Mouse (Mus musculus) cerebellum, postnatal 25 days (tissue): ENCODE data around the gene Prss57.

ENCODE experiments used
- DNase-seq, 2 experiments: peaks; one replicate each; pipeline ENCODE4 v3.0.0; 2021; ENCODE audit warnings: mixed read lengths in 2 of 2

Gene Prss57

GRCm38 (mm10) chr10:79806972-79807371 lies 16.2 kb upstream of the Prss57 start:
- DNase-seq = peak in 1 of 2 experiments; percentile 49

DNA sequence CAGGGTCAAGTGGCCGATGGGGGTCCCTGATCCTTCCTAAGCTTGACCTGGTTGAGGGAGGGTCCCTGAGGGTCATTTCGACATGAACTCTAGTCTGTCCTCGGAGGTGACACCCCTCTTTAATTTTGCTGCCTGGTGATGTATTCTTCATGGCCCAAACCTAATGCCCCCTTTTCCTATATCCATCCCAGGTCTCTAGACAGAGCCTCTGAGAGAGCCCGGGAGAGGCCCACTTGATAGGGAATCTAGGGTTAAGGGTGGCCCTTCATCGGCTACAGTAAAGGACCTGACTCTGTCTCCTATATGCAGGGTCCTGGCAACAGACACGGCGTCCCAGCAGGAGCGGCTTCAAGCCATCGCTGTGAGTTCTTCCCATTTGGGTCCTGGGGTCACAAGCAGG lies 15.6 kb upstream of the Prss57 start:
- DNase-seq = no peak

DNA sequence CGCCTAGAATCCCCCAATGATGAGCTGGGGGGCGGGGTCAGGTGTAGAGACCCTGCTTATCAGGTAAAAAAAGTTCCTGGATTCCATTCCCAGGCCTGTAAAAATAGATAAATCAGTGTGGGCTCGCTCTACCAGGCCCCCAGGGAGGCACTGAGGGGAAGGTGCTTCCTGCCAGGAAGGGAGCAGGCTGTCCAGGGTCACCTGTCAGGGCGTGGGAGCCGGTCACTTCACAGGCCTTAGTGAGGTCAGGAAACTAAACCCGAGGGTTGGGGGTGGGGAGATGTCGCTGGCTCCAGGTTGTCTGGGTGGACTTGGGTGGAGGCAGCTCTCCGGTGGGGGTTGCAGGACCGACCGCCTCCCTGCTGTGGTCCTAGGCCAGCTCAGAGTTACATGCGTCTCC lies 14.9 kb upstream of the Prss57 start:
- DNase-seq = no peak

- DNase-seq = peak; percentile 73 to 83
Observed at GRCm38 (mm10) chr10:79803716-79804323, 13.1 kb upstream of the Prss57 start.

- peak in 1 of 2 experiments; percentile 61 for DNase-seq
Observed at GRCm38 (mm10) chr10:79802331-79802971, 11.7 kb upstream of the Prss57 start.

GRCm38 (mm10) chr10:79801837-79802236 lies 11.1 kb upstream of the Prss57 start:
- no peak for DNase-seq

DNA sequence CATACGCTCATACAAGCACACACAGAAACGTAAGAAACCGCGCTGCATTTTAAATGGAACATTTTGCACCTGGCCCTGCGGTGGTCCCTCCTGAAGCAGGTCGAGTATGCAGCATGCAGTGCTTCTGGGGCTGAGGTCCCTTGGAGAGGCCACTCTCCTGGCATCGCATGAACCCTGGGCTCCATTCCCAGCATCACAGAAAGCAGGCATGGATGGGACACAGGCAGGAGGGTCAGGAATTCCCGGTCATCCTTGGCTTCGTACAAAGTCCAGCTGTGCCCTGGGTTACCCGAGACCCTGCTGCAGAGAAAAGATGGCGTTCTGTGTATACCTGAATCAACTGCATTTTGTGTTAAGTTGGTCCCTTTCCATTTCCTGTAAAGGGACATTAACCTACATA lies 9.7 kb upstream of the Prss57 start:
- peak in 1 of 2 experiments; percentile 46 for DNase-seq

GRCm38 (mm10) chr10:79798289-79798928 lies 7.6 kb upstream of the Prss57 start:
- no peak for DNase-seq

DNA sequence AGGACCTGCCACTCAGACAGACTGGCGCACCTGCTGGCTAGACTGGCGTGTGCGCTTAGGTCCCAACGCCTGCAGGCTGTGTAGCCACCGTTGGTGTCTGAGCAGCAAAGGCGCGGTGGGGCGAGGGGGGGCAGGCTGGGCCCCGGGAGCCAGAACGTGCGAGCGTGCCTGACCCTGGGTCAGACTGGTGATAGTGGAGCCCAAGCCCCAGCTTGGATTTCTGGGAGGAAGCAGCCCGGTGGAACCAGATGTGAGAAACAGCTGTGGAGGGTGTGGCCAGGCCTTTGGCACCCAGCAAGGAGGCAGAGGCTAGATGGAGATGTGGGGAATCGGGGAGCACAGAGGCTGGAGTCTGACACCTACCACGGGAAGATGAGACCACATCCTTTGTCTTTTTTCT lies 6.6 kb upstream of the Prss57 start:
- no peak for DNase-seq

DNA sequence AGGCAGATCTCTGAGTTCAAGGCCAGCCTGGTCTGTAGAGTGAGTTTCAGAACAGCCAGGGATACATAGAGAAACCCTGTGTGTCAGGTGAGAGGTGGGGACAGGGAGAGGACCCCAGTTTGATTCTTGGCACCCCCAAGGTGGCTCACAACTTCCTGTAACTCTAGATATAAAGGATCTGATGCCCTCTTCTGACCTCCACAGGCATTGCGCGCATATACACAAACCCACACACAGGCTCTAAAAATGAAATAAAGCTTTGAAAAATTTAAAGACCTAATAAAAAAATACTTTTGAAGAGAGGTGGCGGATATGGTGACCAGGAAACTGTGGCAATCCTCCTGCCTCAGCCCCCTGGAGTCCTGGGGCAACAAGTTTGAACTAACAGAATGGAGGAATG lies 5.1 kb upstream of the Prss57 start:
- DNase-seq = no peak

- DNase-seq = peak; percentile 62 to 67
Observed at GRCm38 (mm10) chr10:79794491-79794931, 3.8 kb upstream of the Prss57 start.

GRCm38 (mm10) chr10:79793738-79794490 lies 3.2 kb upstream of the Prss57 start:
- peak in 1 of 2 experiments; percentile 64 for DNase-seq

DNA sequence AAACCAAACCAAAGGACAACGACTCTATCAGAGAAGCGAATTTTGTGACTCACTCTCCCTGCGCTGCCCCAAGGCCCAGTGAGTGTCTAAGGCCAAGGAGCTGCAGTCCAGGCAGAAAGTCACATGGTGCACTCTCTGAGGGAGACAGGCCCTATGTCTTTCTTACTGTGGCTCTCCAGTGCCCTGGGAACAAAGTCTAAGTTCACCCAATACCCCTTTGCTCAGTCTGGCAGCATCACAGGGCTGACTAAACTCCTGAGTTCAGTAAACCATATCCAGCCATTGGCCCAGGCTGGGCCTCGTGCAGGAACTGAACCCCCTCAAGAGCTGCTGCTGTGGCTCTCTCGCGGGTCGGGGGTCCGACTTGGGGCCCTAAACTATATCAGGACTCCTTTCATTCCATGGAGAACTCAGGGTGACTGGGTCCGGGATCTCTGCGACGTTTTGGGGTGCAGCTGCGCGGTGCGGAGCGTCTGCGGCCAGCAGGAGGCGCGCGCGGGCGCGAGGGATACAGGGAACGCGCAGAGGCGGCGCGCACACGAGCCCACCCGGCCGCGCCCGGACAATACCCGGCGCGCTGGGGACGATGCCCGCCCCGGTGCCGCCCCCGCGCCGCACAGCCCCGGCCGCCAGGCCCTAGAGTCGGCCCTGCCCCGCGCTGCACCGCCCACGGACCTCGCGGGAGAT lies 2.4 kb upstream of the Prss57 start, which contains the start of gene Palm:
Gene Palm, plus strand, starts transcription at position 522 of the 687 bp plus-strand sequence.
- peak; percentile 91 to 95 for DNase-seq

DNA sequence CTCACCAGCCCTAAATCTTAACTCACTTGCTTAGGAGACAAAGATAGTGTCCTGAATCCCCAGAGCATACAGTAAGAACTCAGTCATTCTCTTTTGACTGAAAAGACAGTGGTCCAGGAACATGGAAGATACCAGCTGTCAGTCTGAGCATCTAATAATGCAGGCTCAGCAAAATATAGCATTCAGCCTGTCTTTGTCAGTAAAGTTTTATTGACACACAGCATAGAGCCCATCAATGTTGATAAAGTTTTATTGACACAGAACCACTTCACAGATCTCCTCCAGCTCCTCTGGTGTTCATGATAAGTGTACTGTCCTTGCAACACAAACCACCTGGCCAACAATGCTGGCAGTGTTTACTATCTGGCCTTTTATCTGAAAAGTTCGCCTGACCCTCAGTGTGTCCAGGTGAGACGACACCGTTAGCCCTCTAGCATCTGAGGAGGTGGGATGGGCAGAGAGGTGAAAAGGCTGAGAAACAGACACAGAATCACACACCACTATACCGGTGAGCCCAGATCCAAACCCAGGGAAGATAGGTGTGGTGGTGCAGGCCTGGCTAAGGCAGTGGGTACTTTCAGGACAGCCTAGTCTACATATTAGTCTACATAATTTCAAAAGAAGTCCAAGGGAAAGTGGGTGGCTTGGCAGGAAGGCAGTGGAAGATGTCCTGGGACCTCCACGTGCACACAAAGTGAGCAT lies 1.7 kb upstream of the Prss57 start:
- DNase-seq = no peak

GRCm38 (mm10) chr10:79789581-79789980 lies 1.2 kb downstream of the Prss57 start:
- DNase-seq = no peak

GRCm38 (mm10) chr10:79788386-79789158 lies 2.2 kb downstream of the Prss57 start:
- DNase-seq = peak; percentile 86 to 91

GRCm38 (mm10) chr10:79783920-79784800 lies 6.6 kb downstream of the Prss57 start:
- DNase-seq = peak in 1 of 2 experiments; percentile 70

- DNase-seq = no peak
Observed at GRCm38 (mm10) chr10:79783050-79783449, 7.7 kb downstream of the Prss57 start.

DNA sequence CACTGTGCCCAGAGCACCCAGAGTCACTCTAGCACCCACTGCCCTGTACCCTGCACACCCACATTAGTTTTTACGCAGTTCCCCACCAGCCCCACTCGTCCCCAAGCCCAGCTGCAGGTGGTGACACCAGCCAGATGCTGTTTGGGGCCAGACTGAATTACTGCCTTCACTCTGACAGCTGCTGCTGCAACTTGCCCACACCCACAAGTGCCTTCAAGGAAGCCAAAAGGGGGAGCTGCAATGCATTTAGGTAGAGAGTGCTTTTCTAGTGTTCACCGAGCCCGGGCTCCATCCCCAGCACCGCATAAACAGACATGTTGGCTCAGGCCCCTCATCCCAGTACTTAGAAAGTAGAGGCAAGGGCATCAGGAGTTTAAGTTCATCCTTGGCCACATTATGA lies 8.8 kb downstream of the Prss57 start:
- DNase-seq = no peak

- DNase-seq = no peak
Observed at GRCm38 (mm10) chr10:79781139-79781538, 9.6 kb downstream of the Prss57 start.
